ENCODE assay signal across 13 mouse cellular contexts in genomic region chr5:111987036-111987435, GRCm38 (mm10).
A peak's percentile ranks its signal among the peaks of the same experiment; 100 is the strongest.
DNase-seq lines count a peak whose midpoint lies in the region; ATAC-seq and TF ChIP-seq lines count a peak whose summit lies in the region.
"Had no signal": no experiment of that assay in that cellular context is flagged by ENCODE, and none has a peak within 500 bp of the region (broad histone marks: within the 10 kb centered on the region; RNA-seq: fewer than 3 reads in every experiment).

No protein-coding gene starts in this region.

- WGBS in midbrain, postnatal 0 days: 54% methylated on average over 6 of the region's 6 CpGs

- H3K27me3 ChIP-seq in myocyte (ENCODE audit: control insufficient read depth, insufficient read depth, insufficient read length): peaks cover 13% of the 10 kb centered on the region
- H3K27me3 ChIP-seq in midbrain, postnatal 0 days (ENCODE audit: insufficient read depth, low read length): no peaks in the 10 kb centered on the region
- H3K27me3 ChIP-seq: liver, embryonic 15.5 days had no signal

- no peaks in the 10 kb centered on the region for H3K79me2 ChIP-seq in myocyte (ENCODE audit: control insufficient read depth, insufficient read depth)

- no peak overlapping the region for H3K4me3 ChIP-seq in myocyte
- no peak overlapping the region for H3K4me3 ChIP-seq in midbrain, postnatal 0 days (ENCODE audit: low read depth, low read length)
- H3K4me3 ChIP-seq: layer of hippocampus, adult 2 months; liver, embryonic 15.5 days had no signal

- no peaks in the 10 kb centered on the region for H3K36me3 ChIP-seq in myocyte (ENCODE audit: control insufficient read depth, insufficient read depth)
- no peaks in the 10 kb centered on the region for H3K36me3 ChIP-seq in midbrain, postnatal 0 days (ENCODE audit: insufficient read depth, low read length)
- H3K36me3 ChIP-seq: liver, embryonic 15.5 days had no signal

- no peak for TF ChIP-seq CTCF in midbrain, postnatal 0 days (IDR thresholded peaks at IDR 0.05)

- no peak overlapping the region for H3ac ChIP-seq in myocyte (ENCODE audit: control insufficient read depth, insufficient read length)

- H3K9ac ChIP-seq in midbrain, postnatal 0 days (replicated peaks; ENCODE audit: low read length, poor library complexity, severe bottlenecking): no peak overlapping the region
- H3K9ac ChIP-seq: liver, embryonic 15.5 days had no signal

- ATAC-seq in midbrain, postnatal 0 days (ENCODE audit: low FRiP score): no peak
- ATAC-seq: activated CD4-positive, CD25-positive, alpha-beta regulatory T cell, adult 4 months; intestine, embryonic 16.5 days had no signal

- no peak overlapping the region for H3K4me2 ChIP-seq in myocyte (ENCODE audit: low read depth)
- H3K4me2 ChIP-seq in midbrain, postnatal 0 days (ENCODE audit: low read depth, low read length, poor library complexity, severe bottlenecking): no peak overlapping the region
- H3K4me2 ChIP-seq: liver, embryonic 15.5 days had no signal

- no peak overlapping the region for H3K27ac ChIP-seq in midbrain, postnatal 0 days (ENCODE audit: low read depth, low read length)
- H3K27ac ChIP-seq: layer of hippocampus, adult 2 months; liver, embryonic 15.5 days; stomach, postnatal 0 days had no signal

- TF ChIP-seq POLR2A in myocyte (IDR thresholded peaks at IDR 0.05; ENCODE audit: insufficient read length, low read depth): no peak

- DNase-seq in kidney, postnatal 4 days: peak; percentile 54 to 56
- no peak for DNase-seq in kidney, adult 18-20 months
- peak; percentile 48 for DNase-seq in R1 (ENCODE audit: low read depth, low spot score)
- DNase-seq in embryo, embryonic 11 days: peak; percentile 60
- DNase-seq in midbrain, postnatal 0 days (ENCODE audit: low spot score): no peak
- no peak for DNase-seq in layer of hippocampus, adult 8-10 months (ENCODE audit: low spot score in 2 of 2)
- DNase-seq: cerebellum, postnatal 14 days had no signal

- H3K4me1 ChIP-seq in midbrain, postnatal 0 days (ENCODE audit: insufficient read depth, low read length): no peaks in the 10 kb centered on the region
- H3K4me1 ChIP-seq: liver, embryonic 15.5 days had no signal

- H3K9me3 ChIP-seq in midbrain, postnatal 0 days (ENCODE audit: low read length): no peaks in the 10 kb centered on the region
- H3K9me3 ChIP-seq: liver, embryonic 15.5 days had no signal

TF ChIP-seq in myocyte, 11 proteins besides CTCF, POLR2A, EP300 and RAD21:
- no peak for TF ChIP-seq POLR2AphosphoS2 (IDR thresholded peaks at IDR 0.05; ENCODE audit: insufficient read length, low read depth)
- peak; percentile 80 for TF ChIP-seq REST (IDR thresholded peaks at IDR 0.05; ENCODE audit: insufficient read depth, insufficient read length)

Comparison
In these comparisons a context has a peak if more than half of its experiments do, and no peak if none do; other contexts are left out.
1. DNase-seq: peak in kidney, postnatal 4 days (2 of 2), R1 (single experiment) and embryo, embryonic 11 days (single experiment); none in kidney, adult 18-20 months (single experiment), midbrain, postnatal 0 days (single experiment) and layer of hippocampus, adult 8-10 months (0 of 2).